Mouse (Mus musculus) limb, embryonic 13.5 days (tissue): Measurements from ENCODE around the gene Atxn7l1. TPM values are rescaled to one million over a fixed set of nuclear protein-coding genes. Genes with fewer than 3 reads are reported as not detected.

Source experiments
- ATAC-seq: fragments of 200-750 bp; cut with Nextera tagmentation; 2 replicates; pipeline ENCODE4 v1.8.0; 2017; ENCODE audit warnings: low read depth, moderate number of reproducible peaks, moderate TSS enrichment; ENCODE audit not compliant: low FRiP score
- H3K27ac ChIP-seq: fragments of 300-500 bp; sonication (generic); 2 replicates; pipeline ENCODE4 v1.5.1; 2015; ENCODE audit warnings: inconsistent platforms, mild to moderate bottlenecking, moderate library complexity
- H3K27me3 ChIP-seq: fragments of 300-500 bp; sonication (generic); 2 replicates; pipeline ENCODE4 v1.6.1; 2015; ENCODE audit warnings: mild to moderate bottlenecking, inconsistent platforms
- H3K36me3 ChIP-seq: fragments of 300-500 bp; sonication (generic); 2 replicates; pipeline ENCODE4 v1.6.1; 2015; ENCODE audit warnings: inconsistent platforms, mild to moderate bottlenecking, moderate library complexity
- H3K4me1 ChIP-seq: fragments of 300-500 bp; sonication (generic); 2 replicates; pipeline ENCODE4 v1.6.1; 2015; ENCODE audit warnings: inconsistent platforms
- H3K4me2 ChIP-seq: fragments of 300-500 bp; sonication (generic); replicated peaks from 2 replicates; pipeline ENCODE4 v1.6.1; 2015; ENCODE audit warnings: inconsistent platforms, mild to moderate bottlenecking, moderate library complexity
- H3K4me3 ChIP-seq: fragments of 300-500 bp; sonication (generic); 2 replicates; pipeline ENCODE4 v1.5.1; 2015; ENCODE audit warnings: moderate library complexity, mild to moderate bottlenecking, inconsistent platforms
- H3K9ac ChIP-seq: fragments of 300-500 bp; sonication (generic); 2 replicates; pipeline ENCODE4 v1.6.1; 2015; ENCODE audit warnings: mild to moderate bottlenecking, inconsistent platforms
- H3K9me3 ChIP-seq: fragments of 300-500 bp; sonication (generic); 2 replicates; pipeline ENCODE4 v1.6.1; 2016; ENCODE audit warnings: inconsistent platforms
- WGBS: fragments of 180-500 bp; shearing (Covaris S2); methylation state at CpG from one replicate; pipeline ENCODE4 v1.1.7; 2015; 5-methylcytosine and 5-hydroxymethylcytosine counted together
- polyA plus RNA-seq: library from polyadenylated mRNA; unstranded; fragments of >200 nt; fragmentation: Nextera tagmentation; extraction: Ambion mirVana; gene quantifications from 2 replicates; pipeline ENCODE4 v1.2.1, GENCODE M21; 2015

The Atxn7l1 gene
- polyA plus RNA-seq, 1 experiment from 2014 or later, result 13.9 TPM

- Histone ChIP-seq H3K27ac (no peak overlapping the region), H3K27me3 (no peaks in the 10 kb centered on the region), H3K36me3 (no peaks in the 10 kb centered on the region), H3K4me1 (peaks cover 10% of the 10 kb centered on the region), H3K4me3 (no peak overlapping the region), H3K4me2 (no peak overlapping the region), H3K9me3 (no peaks in the 10 kb centered on the region), H3K9ac (no peak overlapping the region)
- no peak for ATAC-seq
- 49% methylated on average over 5 of the region's 5 CpGs for WGBS
Measured at GRCm38 (mm10) chr12:33315804-33316203, 168.3 kb downstream of the Atxn7l1 start.

GRCm38 (mm10) chr12:33317792-33318530 lies 170.5 kb downstream of the Atxn7l1 start:
- H3K4me1 ChIP-seq, result peaks cover 10% of the 10 kb centered on the region
- H3K9me3 ChIP-seq, result no peaks in the 10 kb centered on the region
- H3K9ac ChIP-seq, result no peak overlapping the region
- H3K4me2 ChIP-seq, result no peak overlapping the region
- no peaks in the 10 kb centered on the region for H3K36me3 ChIP-seq
- H3K4me3 ChIP-seq, result no peak overlapping the region
- WGBS, result 76% methylated on average over 9 of the region's 9 CpGs
- H3K27me3 ChIP-seq, result no peaks in the 10 kb centered on the region
- ATAC-seq, result no peak
- H3K27ac ChIP-seq, result no peak overlapping the region

- Histone ChIP-seq H3K36me3 (peaks cover 11% of the 10 kb centered on the region), H3K27me3 (no peaks in the 10 kb centered on the region), H3K9ac (no peak overlapping the region), H3K4me1 (no peaks in the 10 kb centered on the region), H3K9me3 (no peaks in the 10 kb centered on the region), H3K4me2 (no peak overlapping the region), H3K4me3 (no peak overlapping the region), H3K27ac (no peak overlapping the region)
- ATAC-seq, result no peak
- 75% methylated on average over 7 of the region's 7 CpGs for WGBS
Measured at GRCm38 (mm10) chr12:33322547-33322946, 175.1 kb downstream of the Atxn7l1 start.

GRCm38 (mm10) chr12:33323821-33324220 lies 176.3 kb downstream of the Atxn7l1 start:
- H3K27ac ChIP-seq, result no peak overlapping the region
- 89% methylated on average over 1 of the region's 1 CpGs for WGBS
- H3K27me3 ChIP-seq, result no peaks in the 10 kb centered on the region
- H3K36me3 ChIP-seq, result peaks cover 15% of the 10 kb centered on the region
- ATAC-seq, result no peak
- no peaks in the 10 kb centered on the region for H3K9me3 ChIP-seq
- H3K4me3 ChIP-seq, result no peak overlapping the region
- H3K4me1 ChIP-seq, result no peaks in the 10 kb centered on the region
- H3K9ac ChIP-seq, result no peak overlapping the region
- H3K4me2 ChIP-seq, result no peak overlapping the region

GRCm38 (mm10) chr12:33325424-33325823 lies 177.9 kb downstream of the Atxn7l1 start:
- 65% methylated on average over 9 of the region's 9 CpGs for WGBS
- no peak overlapping the region for H3K27ac ChIP-seq
- H3K4me2 ChIP-seq, result no peak overlapping the region
- no peak for ATAC-seq
- no peaks in the 10 kb centered on the region for H3K27me3 ChIP-seq
- peaks cover 15% of the 10 kb centered on the region for H3K36me3 ChIP-seq
- no peaks in the 10 kb centered on the region for H3K9me3 ChIP-seq
- H3K4me1 ChIP-seq, result peaks cover 4% of the 10 kb centered on the region; the same call in 1 of the 2 replicates
- no peak overlapping the region for H3K9ac ChIP-seq
- no peak overlapping the region for H3K4me3 ChIP-seq

GRCm38 (mm10) chr12:33332046-33332445 lies 184.6 kb downstream of the Atxn7l1 start:
- H3K9ac ChIP-seq, result no peak overlapping the region
- peaks cover 5% of the 10 kb centered on the region; the same call in 1 of the 2 replicates for H3K4me1 ChIP-seq
- ATAC-seq, result no peak
- no peak overlapping the region for H3K27ac ChIP-seq
- WGBS, result 49% methylated on average over 4 of the region's 4 CpGs
- no peak overlapping the region for H3K4me3 ChIP-seq
- H3K27me3 ChIP-seq, result no peaks in the 10 kb centered on the region
- H3K36me3 ChIP-seq, result peaks cover 9% of the 10 kb centered on the region
- no peaks in the 10 kb centered on the region for H3K9me3 ChIP-seq
- H3K4me2 ChIP-seq, result no peak overlapping the region

- H3K9ac ChIP-seq, result no peak overlapping the region
- H3K27ac ChIP-seq, result no peak overlapping the region
- H3K27me3 ChIP-seq, result no peaks in the 10 kb centered on the region
- H3K36me3 ChIP-seq, result 0 out of 2 replicates have a peak, but pooled peaks cover 1% of the 10 kb centered on the region
- no peak for ATAC-seq
- WGBS, result 63% methylated on average over 5 of the region's 5 CpGs
- H3K4me3 ChIP-seq, result no peak overlapping the region
- no peak overlapping the region for H3K4me2 ChIP-seq
- no peaks in the 10 kb centered on the region for H3K9me3 ChIP-seq
- peaks cover 5% of the 10 kb centered on the region; the same call in 1 of the 2 replicates for H3K4me1 ChIP-seq
Measured at GRCm38 (mm10) chr12:33332796-33333195, 185.3 kb downstream of the Atxn7l1 start.

GRCm38 (mm10) chr12:33333914-33334313 lies 186.4 kb downstream of the Atxn7l1 start:
- H3K27ac ChIP-seq, result no peak overlapping the region
- no peak overlapping the region for H3K4me3 ChIP-seq
- 23% methylated on average over 8 of the region's 8 CpGs for WGBS
- no peaks in the 10 kb centered on the region for H3K9me3 ChIP-seq
- no peak overlapping the region for H3K4me2 ChIP-seq
- peak; percentile 55 for ATAC-seq
- no peak overlapping the region for H3K9ac ChIP-seq
- peaks cover 5% of the 10 kb centered on the region; the same call in 1 of the 2 replicates for H3K4me1 ChIP-seq
- no peaks in the 10 kb centered on the region for H3K27me3 ChIP-seq
- no peaks in the 10 kb centered on the region for H3K36me3 ChIP-seq

GRCm38 (mm10) chr12:33334511-33334910 lies 187.0 kb downstream of the Atxn7l1 start:
- H3K4me2 ChIP-seq, result no peak overlapping the region
- peaks cover 5% of the 10 kb centered on the region; the same call in 1 of the 2 replicates for H3K4me1 ChIP-seq
- no peak overlapping the region for H3K27ac ChIP-seq
- no peak for ATAC-seq
- no peak overlapping the region for H3K4me3 ChIP-seq
- no peaks in the 10 kb centered on the region for H3K27me3 ChIP-seq
- no peaks in the 10 kb centered on the region for H3K36me3 ChIP-seq
- 89% methylated on average over 2 of the region's 2 CpGs for WGBS
- H3K9ac ChIP-seq, result no peak overlapping the region
- H3K9me3 ChIP-seq, result no peaks in the 10 kb centered on the region

GRCm38 (mm10) chr12:33334951-33335350 lies 187.5 kb downstream of the Atxn7l1 start:
- 86% methylated on average over 5 of the region's 5 CpGs for WGBS
- Histone ChIP-seq H3K27me3 (no peaks in the 10 kb centered on the region), H3K4me3 (no peak overlapping the region), H3K36me3 (no peaks in the 10 kb centered on the region), H3K4me1 (peaks cover 5% of the 10 kb centered on the region; the same call in 1 of the 2 replicates), H3K9ac (no peak overlapping the region), H3K9me3 (no peaks in the 10 kb centered on the region), H3K4me2 (no peak overlapping the region), H3K27ac (no peak overlapping the region)
- no peak for ATAC-seq

- H3K4me1 ChIP-seq, result peaks cover under 1% of the 10 kb centered on the region; the same call in 1 of the 2 replicates
- no peak overlapping the region for H3K4me2 ChIP-seq
- H3K9ac ChIP-seq, result no peak overlapping the region
- H3K9me3 ChIP-seq, result no peaks in the 10 kb centered on the region
- WGBS, result 80% methylated on average over 4 of the region's 4 CpGs
- ATAC-seq, result no peak
- H3K36me3 ChIP-seq, result no peaks in the 10 kb centered on the region
- H3K27ac ChIP-seq, result no peak overlapping the region
- H3K4me3 ChIP-seq, result no peak overlapping the region
- H3K27me3 ChIP-seq, result no peaks in the 10 kb centered on the region
Measured at GRCm38 (mm10) chr12:33335410-33335809, 187.9 kb downstream of the Atxn7l1 start.

- 63% methylated on average over 10 of the region's 10 CpGs for WGBS
- Histone ChIP-seq H3K9me3 (no peaks in the 10 kb centered on the region), H3K36me3 (no peaks in the 10 kb centered on the region), H3K27ac (no peak overlapping the region), H3K4me1 (no peaks in the 10 kb centered on the region), H3K4me2 (no peak overlapping the region), H3K4me3 (no peak overlapping the region), H3K27me3 (no peaks in the 10 kb centered on the region), H3K9ac (no peak overlapping the region)
- ATAC-seq, result no peak
Measured at GRCm38 (mm10) chr12:33336561-33337125, 189.2 kb downstream of the Atxn7l1 start.
